Mouse (Mus musculus) lung, postnatal 0 days (tissue): Measurements from ENCODE around the gene 4921524J17Rik.

Experiments
- CTCF ChIP-seq: IDR thresholded peaks from 2 replicates; pipeline ENCODE4 v1.5.1; 2016; ENCODE audit warnings: antibody characterized with exemption, mild to moderate bottlenecking
- EP300 ChIP-seq: IDR thresholded peaks from 2 replicates; pipeline ENCODE4 v1.6.1; 2016; ENCODE audit warnings: antibody characterized with exemption, mild to moderate bottlenecking, control low read depth

- TF ChIP-seq EP300, result no peak
- no peak for TF ChIP-seq CTCF
These were observed 60.7 kb downstream of the 4921524J17Rik start for GRCm38 (mm10) chr8:85371736-85372464.
